Mouse (Mus musculus) myocyte (in vitro differentiated cells): ENCODE data around the gene Tmem236.

Experiments used
- E2F4 ChIP-seq: IDR thresholded peaks from one replicate; pipeline ENCODE4 v1.6.1; 2011; ENCODE audit warnings: mild to moderate bottlenecking, control low read depth, moderate library complexity; ENCODE audit not compliant: insufficient read depth
- MAX ChIP-seq: IDR thresholded peaks from one replicate; pipeline ENCODE4 v1.6.1; 2011; ENCODE audit warnings: low read depth, mild to moderate bottlenecking, control low read depth
- POLR2A ChIP-seq: IDR thresholded peaks from one replicate; pipeline ENCODE4 v1.6.1; 2011; ENCODE audit warnings: low read depth, mild to moderate bottlenecking, control low read depth, moderate library complexity; ENCODE audit not compliant: insufficient read length
- REST ChIP-seq: IDR thresholded peaks from one replicate; pipeline ENCODE4 v1.6.1; 2011; ENCODE audit warnings: mild to moderate bottlenecking, control low read depth, moderate library complexity; ENCODE audit not compliant: insufficient read depth, insufficient read length
- TCF12 ChIP-seq: IDR thresholded peaks from one replicate; pipeline ENCODE4 v1.6.1; 2011; ENCODE audit warnings: mild to moderate bottlenecking, control low read depth; ENCODE audit not compliant: poor library complexity, insufficient read depth, severe bottlenecking
- TCF3 ChIP-seq: IDR thresholded peaks from one replicate; pipeline ENCODE4 v1.6.1; 2011; ENCODE audit warnings: low read depth, control low read depth; ENCODE audit not compliant: insufficient read length
- USF1 ChIP-seq: IDR thresholded peaks from one replicate; pipeline ENCODE4 v1.6.1; 2011; ENCODE audit warnings: low read depth, mild to moderate bottlenecking, control low read depth, moderate library complexity

DNA sequence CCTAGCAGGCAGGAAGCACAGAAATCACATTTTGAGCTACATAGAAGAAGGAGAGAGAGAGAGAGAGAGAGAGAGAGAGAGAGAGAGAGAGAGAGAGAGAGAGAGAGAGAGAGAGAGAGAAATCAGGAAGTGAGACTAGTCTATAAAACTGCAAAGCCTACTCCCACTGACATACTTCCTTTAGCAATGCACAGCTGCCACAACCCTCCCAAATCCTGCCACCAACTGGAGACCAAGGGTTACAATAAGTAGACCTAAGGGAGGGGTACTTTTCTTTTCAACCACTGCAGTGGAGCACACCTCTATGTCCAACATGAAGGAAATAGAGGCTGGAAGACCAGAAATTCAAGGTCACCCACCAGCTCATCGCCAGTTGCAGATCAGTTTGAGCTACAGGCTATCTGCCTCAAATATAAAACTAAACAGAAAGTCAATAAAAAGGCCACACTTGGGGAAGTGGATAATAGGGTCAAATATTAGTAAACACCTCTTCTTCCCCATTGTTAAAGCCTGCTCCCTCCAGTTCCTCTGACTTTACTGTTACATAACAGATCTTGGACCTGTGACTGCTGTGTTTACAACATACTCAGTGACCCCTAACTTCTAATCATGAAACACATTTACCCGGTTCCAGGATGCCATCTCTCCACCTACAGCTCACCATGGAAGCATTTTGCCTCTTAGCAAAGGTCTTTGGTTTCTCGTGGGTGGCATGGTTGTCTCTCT is 75.7 kb downstream of the Tmem236 start:
- no peak for TF ChIP-seq USF1
- TF ChIP-seq POLR2A: no peak
- no peak for TF ChIP-seq E2F4
- no peak for TF ChIP-seq MAX
- no peak for TF ChIP-seq REST
- no peak for TF ChIP-seq TCF12
- no peak for TF ChIP-seq TCF3
